Mouse (Mus musculus): Measurements from ENCODE around the gene Inpp4b.
"Not testable (repeated sequence)": the region's sequence is repeated elsewhere in the genome, so short reads cannot be mapped to it uniquely, and the experiment has no call there.

The Inpp4b gene

GRCm38 (mm10) chr8:81777704-81778103 is 435.3 kb downstream of the Inpp4b start:
- no peak for DNase-seq (ENCODE audit: low spot score in 2 of 2)

GRCm38 (mm10) chr8:81779440-81779839 is 437.1 kb downstream of the Inpp4b start:
- no peak for DNase-seq (ENCODE audit: low spot score in 2 of 2)

GRCm38 (mm10) chr8:81780166-81780565 is 437.8 kb downstream of the Inpp4b start:
- DNase-seq (ENCODE audit: low spot score in 2 of 2), result no peak

- no peak for DNase-seq (ENCODE audit: low spot score in 2 of 2)
Observed at GRCm38 (mm10) chr8:81780921-81781675, 438.7 kb downstream of the Inpp4b start.

GRCm38 (mm10) chr8:81782781-81783180 is 440.4 kb downstream of the Inpp4b start:
- no peak for DNase-seq (ENCODE audit: low spot score in 2 of 2)

GRCm38 (mm10) chr8:81784775-81785174 is 442.4 kb downstream of the Inpp4b start:
- no peak for DNase-seq (ENCODE audit: low spot score in 2 of 2)

GRCm38 (mm10) chr8:81788498-81788897 is 446.1 kb downstream of the Inpp4b start:
- DNase-seq (ENCODE audit: low spot score in 2 of 2), result no peak

- no peak for DNase-seq (ENCODE audit: low spot score in 2 of 2)
Observed at GRCm38 (mm10) chr8:81792649-81793048, 450.3 kb downstream of the Inpp4b start.

GRCm38 (mm10) chr8:81798501-81798900 is 456.1 kb downstream of the Inpp4b start:
- DNase-seq (ENCODE audit: low spot score in 2 of 2), result no peak

GRCm38 (mm10) chr8:81800792-81801191 is 458.4 kb downstream of the Inpp4b start:
- DNase-seq (ENCODE audit: low spot score in 2 of 2), result no peak

- DNase-seq (ENCODE audit: low spot score in 2 of 2), result peak in 1 of 2 experiments; percentile 18
Observed at GRCm38 (mm10) chr8:81806797-81807196, 464.4 kb downstream of the Inpp4b start.

- DNase-seq (ENCODE audit: low spot score in 2 of 2), result no peak
Observed at GRCm38 (mm10) chr8:81807578-81807977, 465.2 kb downstream of the Inpp4b start.

GRCm38 (mm10) chr8:81808406-81808805 is 466.1 kb downstream of the Inpp4b start:
- no peak for DNase-seq (ENCODE audit: low spot score in 2 of 2)

GRCm38 (mm10) chr8:81809414-81809813 is 467.1 kb downstream of the Inpp4b start:
- not testable (repeated sequence) for DNase-seq (ENCODE audit: low spot score in 2 of 2)

GRCm38 (mm10) chr8:81812051-81812751 is 469.8 kb downstream of the Inpp4b start:
- DNase-seq (ENCODE audit: low spot score in 2 of 2), result no peak

- DNase-seq (ENCODE audit: low spot score in 2 of 2), result no peak
Observed at GRCm38 (mm10) chr8:81814742-81815141, 472.4 kb downstream of the Inpp4b start.

- DNase-seq (ENCODE audit: low spot score in 2 of 2), result no peak
Observed at GRCm38 (mm10) chr8:81815551-81815950, 473.2 kb downstream of the Inpp4b start.

GRCm38 (mm10) chr8:81823121-81823520 is 480.8 kb downstream of the Inpp4b start:
- DNase-seq (ENCODE audit: low spot score in 2 of 2), result no peak

- DNase-seq (ENCODE audit: low spot score in 2 of 2), result no peak
Observed at GRCm38 (mm10) chr8:81824975-81825374, 482.6 kb downstream of the Inpp4b start.

- DNase-seq (ENCODE audit: low spot score in 2 of 2), result no peak
Observed at GRCm38 (mm10) chr8:81826406-81826805, 484.1 kb downstream of the Inpp4b start.

GRCm38 (mm10) chr8:81827306-81827913 is 485.1 kb downstream of the Inpp4b start:
- DNase-seq (ENCODE audit: low spot score in 2 of 2), result no peak

GRCm38 (mm10) chr8:81831430-81831829 is 489.1 kb downstream of the Inpp4b start:
- no peak for DNase-seq (ENCODE audit: low spot score in 2 of 2)

- no peak for DNase-seq (ENCODE audit: low spot score in 2 of 2)
Observed at GRCm38 (mm10) chr8:81833852-81834251, 491.5 kb downstream of the Inpp4b start.

Data from right cerebral cortex, postnatal 36 days (tissue).